Mouse (Mus musculus): ENCODE data around the gene Cpe.

DNA sequence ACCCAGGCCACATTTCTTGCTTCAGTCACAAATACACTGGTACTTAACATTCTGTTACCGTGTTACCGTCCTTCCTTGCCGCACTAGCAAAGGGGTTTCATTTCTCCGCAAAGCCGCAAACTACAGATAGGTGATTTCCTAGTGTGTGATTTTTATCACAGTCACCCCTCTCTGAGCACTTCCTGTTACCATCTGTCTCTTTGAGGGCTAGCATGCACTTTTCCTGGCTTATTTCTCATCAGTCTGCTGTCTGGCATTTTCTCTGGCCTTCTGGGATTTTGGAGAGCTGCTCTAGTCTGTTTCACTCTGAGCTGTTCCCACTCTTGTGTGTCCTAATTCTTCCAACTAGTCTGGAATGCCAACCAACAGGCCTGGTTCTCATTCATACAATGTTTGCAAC lies 33.8 kb downstream of the Cpe start:
- no peak for TF ChIP-seq CTCF (conservative IDR thresholded peaks at IDR 0.05 in 1 of 2, IDR thresholded peaks at IDR 0.05 in 1 of 2; ENCODE audit: low read depth in 2 of 2, low read length in 2 of 2)
- TF ChIP-seq EP300 (IDR thresholded peaks at IDR 0.05; ENCODE audit: low read length), result no peak
- TF ChIP-seq ELF1 (IDR thresholded peaks at IDR 0.05; ENCODE audit: low read depth, low read length), result no peak
- no peak for TF ChIP-seq CHD2 (IDR thresholded peaks at IDR 0.05; ENCODE audit: low read length)
- TF ChIP-seq NRF1 (IDR thresholded peaks at IDR 0.05; ENCODE audit: low read depth, low read length), result no peak
- no peak for TF ChIP-seq POLR2A (IDR thresholded peaks at IDR 0.05; ENCODE audit: low read depth, low read length)
- no peak for TF ChIP-seq ZC3H11A (IDR thresholded peaks at IDR 0.05; ENCODE audit: low read depth, low read length)
- no peak for TF ChIP-seq MAX (IDR thresholded peaks at IDR 0.05; ENCODE audit: low read length)
- no peak for TF ChIP-seq USF1 (IDR thresholded peaks at IDR 0.05; ENCODE audit: low read depth, low read length)
- no peak for TF ChIP-seq TCF12 (IDR thresholded peaks at IDR 0.05; ENCODE audit: low read depth, low read length)
- no peak for TF ChIP-seq CHD1 (IDR thresholded peaks at IDR 0.05; ENCODE audit: low read depth, low read length)
- no peak for TF ChIP-seq BHLHE40 (IDR thresholded peaks at IDR 0.05; ENCODE audit: low read depth, low read length)
- TF ChIP-seq HCFC1 (IDR thresholded peaks at IDR 0.05; ENCODE audit: low read depth, low read length), result no peak

Data from CH12.LX (cell line).